In genomic region chr2:163644047-163644446, GRCm38 (mm10) we compare ENCODE assay signal across 8 mouse cellular contexts. TPM values are rescaled to one million over a fixed set of nuclear protein-coding genes. Genes with fewer than 3 reads are reported as not detected.
DNase-seq lines count a peak whose midpoint lies in the region; ATAC-seq lines count a peak whose summit lies in the region.

No protein-coding gene starts in this region.

- WGBS in kidney, embryonic 15.5 days, result 3% methylated on average over 4 of the region's 4 CpGs
- 12% methylated on average over 4 of the region's 4 CpGs for WGBS in hindbrain, embryonic 13.5 days
- WGBS in midbrain, embryonic 16.5 days, result 7% methylated on average over 4 of the region's 4 CpGs

- DNase-seq in kidney, adult 11 months, result no peak
- peak; percentile 7 for DNase-seq in R1 (ENCODE audit: low read depth, low spot score)
- DNase-seq in adrenal gland, adult 18-20 months (ENCODE audit: low spot score in 2 of 2), result no peak
- DNase-seq in cerebellum, adult 9-10 months, result no peak

- peak overlapping the region; percentile 100 for H3K27ac ChIP-seq in kidney, embryonic 15.5 days
- peak overlapping the region; percentile 99 for H3K27ac ChIP-seq in hindbrain, embryonic 13.5 days
- H3K27ac ChIP-seq in midbrain, embryonic 16.5 days (ENCODE audit: low read length), result peak overlapping the region; percentile 95

- H3K9ac ChIP-seq in kidney, embryonic 15.5 days, result peak overlapping the region; percentile 96
- H3K9ac ChIP-seq in hindbrain, embryonic 13.5 days, result peak overlapping the region; percentile 97
- H3K9ac ChIP-seq in midbrain, embryonic 16.5 days (ENCODE audit: low read depth, low read length), result peak overlapping the region; percentile 97

- ATAC-seq in kidney, embryonic 15.5 days (replicated peaks; ENCODE audit: low FRiP score), result no peak
- no peak for ATAC-seq in hindbrain, embryonic 13.5 days (ENCODE audit: low FRiP score)
- no peak for ATAC-seq in midbrain, embryonic 16.5 days
- no peak for ATAC-seq in monocyte, adult 5-6 weeks (replicated peaks; ENCODE audit: insufficient number of reproducible peaks, low FRiP score, low TSS enrichment, poor library complexity, severe bottlenecking)

- H3K4me1 ChIP-seq in kidney, embryonic 15.5 days, result peaks cover 45% of the 10 kb centered on the region
- peaks cover 42% of the 10 kb centered on the region for H3K4me1 ChIP-seq in hindbrain, embryonic 13.5 days (replicated peaks)
- H3K4me1 ChIP-seq in midbrain, embryonic 16.5 days (ENCODE audit: control insufficient read depth, insufficient read depth, low read length), result peaks cover 26% of the 10 kb centered on the region

- H3K27me3 ChIP-seq in kidney, embryonic 15.5 days, result no peaks in the 10 kb centered on the region
- H3K27me3 ChIP-seq in hindbrain, embryonic 13.5 days, result no peaks in the 10 kb centered on the region
- H3K27me3 ChIP-seq in midbrain, embryonic 16.5 days (ENCODE audit: control insufficient read depth, insufficient read depth, low read depth, low read length), result no peaks in the 10 kb centered on the region

- H3K4me2 ChIP-seq in kidney, embryonic 15.5 days, result peak overlapping the region; percentile 67
- peak overlapping the region; percentile 68 for H3K4me2 ChIP-seq in hindbrain, embryonic 13.5 days
- H3K4me2 ChIP-seq in midbrain, embryonic 16.5 days (ENCODE audit: low read length), result peak overlapping the region; percentile 81

- H3K36me3 ChIP-seq in kidney, embryonic 15.5 days, result 0 out of 2 replicates have a peak, but pooled peaks cover 8% of the 10 kb centered on the region
- peaks cover 3% of the 10 kb centered on the region; the same call in 1 of the 2 replicates for H3K36me3 ChIP-seq in hindbrain, embryonic 13.5 days
- H3K36me3 ChIP-seq in midbrain, embryonic 16.5 days (ENCODE audit: control insufficient read depth, insufficient read depth, low read length), result no peaks in the 10 kb centered on the region

- peak overlapping the region; percentile 97 for H3K4me3 ChIP-seq in kidney, embryonic 15.5 days (replicated peaks)
- peak overlapping the region; percentile 93 for H3K4me3 ChIP-seq in hindbrain, embryonic 13.5 days
- peak overlapping the region; percentile 81 for H3K4me3 ChIP-seq in midbrain, embryonic 16.5 days (ENCODE audit: low read depth, low read length)

- H3K9me3 ChIP-seq in kidney, embryonic 15.5 days (replicated peaks), result no peaks in the 10 kb centered on the region
- no peaks in the 10 kb centered on the region for H3K9me3 ChIP-seq in hindbrain, embryonic 13.5 days
- no peaks in the 10 kb centered on the region for H3K9me3 ChIP-seq in midbrain, embryonic 16.5 days (replicated peaks; ENCODE audit: control insufficient read depth, low read length, poor library complexity, severe bottlenecking)

RNA-seq across cellular contexts. Expression of gene Serinc3, which starts 0.9 kb away (rescaled TPM):
- polyA plus RNA-seq in kidney, embryonic 15.5 days (2015; fragmentation: Nextera tagmentation; extraction: Ambion mirVana), result 43.7 and 44.0 TPM in 2 replicates
- polyA plus RNA-seq in hindbrain, embryonic 13.5 days (2015; fragmentation: Nextera tagmentation; extraction: Ambion mirVana), result 37.5 and 38.7 TPM in 2 replicates
- 35.6 and 36.4 TPM in 2 replicates for polyA plus RNA-seq in midbrain, embryonic 16.5 days (2015; fragmentation: Nextera tagmentation; extraction: Ambion mirVana)
- 811 to 879 TPM (median 868 TPM) in 3 replicates for total RNA-seq in monocyte, adult 5-6 weeks (2017)
- total RNA-seq in adrenal gland, adult 18-20 months (2021), result 100 to 1,000 TPM; 521 to 567 TPM

RNA-seq across cellular contexts. Expression of gene Pkig, which starts 14.1 kb away (rescaled TPM):
- 167 and 174 TPM in 2 replicates for polyA plus RNA-seq in kidney, embryonic 15.5 days (2015; fragmentation: Nextera tagmentation; extraction: Ambion mirVana)
- polyA plus RNA-seq in hindbrain, embryonic 13.5 days (2015; fragmentation: Nextera tagmentation; extraction: Ambion mirVana), result 110 and 119 TPM in 2 replicates
- polyA plus RNA-seq in midbrain, embryonic 16.5 days (2015; fragmentation: Nextera tagmentation; extraction: Ambion mirVana), result 134 TPM in 2 replicates
- 35.5 to 40.2 TPM (median 39.7 TPM) in 3 replicates for total RNA-seq in monocyte, adult 5-6 weeks (2017)
- 10 to 100 TPM; 37.4 to 38.3 TPM for total RNA-seq in adrenal gland, adult 18-20 months (2021)

RNA-seq across cellular contexts. Expression of gene Ttpal, which starts 41.9 kb away (rescaled TPM):
- 29.2 and 30.6 TPM in 2 replicates for polyA plus RNA-seq in kidney, embryonic 15.5 days (2015; fragmentation: Nextera tagmentation; extraction: Ambion mirVana)
- 42.0 and 48.1 TPM in 2 replicates for polyA plus RNA-seq in hindbrain, embryonic 13.5 days (2015; fragmentation: Nextera tagmentation; extraction: Ambion mirVana)
- polyA plus RNA-seq in midbrain, embryonic 16.5 days (2015; fragmentation: Nextera tagmentation; extraction: Ambion mirVana), result 43.7 and 48.7 TPM in 2 replicates
- total RNA-seq in monocyte, adult 5-6 weeks (2017), result 23.3 to 53.6 TPM (median 28.7 TPM) in 3 replicates
- total RNA-seq in adrenal gland, adult 18-20 months (2021), result 10 to 100 TPM; 29.2 to 34.0 TPM
